Mouse (Mus musculus): ENCODE data around the gene Ranbp17. TPM values are rescaled to one million over a fixed set of nuclear protein-coding genes. Genes with fewer than 3 reads are reported as not detected.

The Ranbp17 gene
- polyA plus RNA-seq, 1 experiment from 2014 or later = 1.1 TPM

DNA sequence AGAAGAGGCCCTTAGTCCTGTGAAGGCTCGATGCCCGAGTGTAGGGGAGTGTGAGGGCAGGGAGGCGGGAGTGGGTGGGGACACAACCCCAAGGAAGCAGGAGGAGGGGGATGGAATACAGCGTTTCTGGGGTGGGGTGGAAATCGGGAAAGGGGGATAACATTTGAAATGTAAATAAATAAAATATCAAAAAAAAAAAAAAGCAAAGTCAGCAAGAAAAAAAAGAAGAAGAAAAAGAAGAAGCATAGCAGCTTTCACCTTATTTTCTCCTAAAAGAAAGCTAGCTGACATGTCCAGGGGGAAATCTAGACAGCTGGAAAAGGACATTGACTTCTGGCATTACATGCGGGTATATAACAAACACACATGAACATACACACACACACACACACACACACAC lies 117.3 kb downstream of the Ranbp17 start:
- WGBS (ENCODE audit: insufficient replicate concordance) = 83% methylated on average over 6 of the region's 6 CpGs
- H3K9ac ChIP-seq (replicated peaks) = no peak overlapping the region
- no peak for TF ChIP-seq EP300 (IDR thresholded peaks at IDR 0.05; ENCODE audit: low read depth)
- TF ChIP-seq CTCF (IDR thresholded peaks at IDR 0.05; ENCODE audit: low read depth) = no peak

DNA sequence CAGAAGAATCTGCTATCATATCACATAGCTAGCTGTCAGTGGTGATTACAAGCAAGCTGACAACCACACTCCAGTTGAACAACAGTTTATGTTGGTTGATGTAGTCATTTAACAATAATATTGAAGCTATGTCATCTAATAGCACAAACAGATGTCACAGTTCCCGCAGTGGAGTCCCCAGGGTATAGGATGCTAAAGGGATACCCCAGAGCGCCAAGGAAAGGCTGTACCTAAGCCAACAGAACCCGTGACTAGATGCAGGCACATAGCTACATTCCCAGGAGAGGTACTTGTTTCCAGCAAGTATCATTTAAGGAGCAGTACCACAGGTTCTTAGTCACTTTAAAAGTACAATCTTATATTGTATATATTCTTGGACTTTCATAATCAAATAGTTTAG lies 119.5 kb downstream of the Ranbp17 start:
- Histone ChIP-seq H3K9me3 (ENCODE audit: low read length) (no peaks in the 10 kb centered on the region), H3K9ac (replicated peaks) (no peak overlapping the region), H3K4me2 (ENCODE audit: low read depth, low read length) (no peak overlapping the region), H3K36me3 (replicated peaks; ENCODE audit: insufficient read depth, low read length) (no peaks in the 10 kb centered on the region), H3K27me3 (ENCODE audit: insufficient read depth, low read length) (no peaks in the 10 kb centered on the region), H3K27ac (ENCODE audit: low read depth) (no peak overlapping the region), H3K4me1 (ENCODE audit: insufficient read depth) (peaks cover 4% of the 10 kb centered on the region; the same call in 1 of the 2 replicates), H3K4me3 (ENCODE audit: low read depth, low read length) (no peak overlapping the region)
- ATAC-seq = no peak
- TF ChIP-seq CTCF (IDR thresholded peaks at IDR 0.05; ENCODE audit: low read depth) = no peak
- TF ChIP-seq EP300 (IDR thresholded peaks at IDR 0.05; ENCODE audit: low read depth) = no peak
- 83% methylated on average over 3 of the region's 3 CpGs for WGBS (ENCODE audit: insufficient replicate concordance)
- no peak for DNase-seq

More for the DNA sequence above, 117.3 kb downstream of the Ranbp17 start:
- ATAC-seq = no peak
- Histone ChIP-seq H3K27ac (ENCODE audit: low read depth) (no peak overlapping the region), H3K4me2 (ENCODE audit: low read depth, low read length) (no peak overlapping the region), H3K4me3 (ENCODE audit: low read depth, low read length) (no peak overlapping the region), H3K9me3 (ENCODE audit: low read length) (no peaks in the 10 kb centered on the region), H3K36me3 (replicated peaks; ENCODE audit: insufficient read depth, low read length) (no peaks in the 10 kb centered on the region), H3K27me3 (ENCODE audit: insufficient read depth, low read length) (no peaks in the 10 kb centered on the region), H3K4me1 (ENCODE audit: insufficient read depth) (peaks cover 4% of the 10 kb centered on the region; the same call in 1 of the 2 replicates)
- no peak for DNase-seq

DNA sequence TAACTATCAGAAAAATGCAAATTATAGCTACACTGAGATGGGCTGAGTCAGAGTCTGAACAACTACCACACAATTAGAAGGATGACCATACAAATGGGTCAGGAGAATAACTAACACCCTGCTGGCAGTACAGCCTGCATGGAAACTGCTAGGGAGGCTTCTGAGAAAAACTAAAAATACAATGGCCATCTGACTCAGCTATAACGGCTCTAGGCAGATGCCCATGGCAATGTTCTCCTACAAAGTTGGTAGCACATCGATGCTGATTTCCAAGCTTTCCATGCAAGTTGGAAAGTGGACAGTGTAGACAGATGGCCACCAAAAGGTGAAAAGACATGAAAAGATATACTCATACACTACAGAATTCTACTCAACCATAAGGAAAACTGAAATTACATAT lies 124.9 kb downstream of the Ranbp17 start:
- Histone ChIP-seq H3K4me3 (ENCODE audit: low read depth, low read length) (no peak overlapping the region), H3K4me1 (ENCODE audit: insufficient read depth) (no peaks in the 10 kb centered on the region), H3K27me3 (ENCODE audit: insufficient read depth, low read length) (no peaks in the 10 kb centered on the region), H3K9ac (replicated peaks) (no peak overlapping the region), H3K36me3 (replicated peaks; ENCODE audit: insufficient read depth, low read length) (no peaks in the 10 kb centered on the region), H3K4me2 (ENCODE audit: low read depth, low read length) (no peak overlapping the region), H3K27ac (ENCODE audit: low read depth) (no peak overlapping the region), H3K9me3 (ENCODE audit: low read length) (no peaks in the 10 kb centered on the region)
- 80% methylated on average over 2 of the region's 2 CpGs for WGBS (ENCODE audit: insufficient replicate concordance)
- DNase-seq = no peak
- TF ChIP-seq CTCF (IDR thresholded peaks at IDR 0.05; ENCODE audit: low read depth) = no peak
- TF ChIP-seq EP300 (IDR thresholded peaks at IDR 0.05; ENCODE audit: low read depth) = no peak
- no peak for ATAC-seq

DNA sequence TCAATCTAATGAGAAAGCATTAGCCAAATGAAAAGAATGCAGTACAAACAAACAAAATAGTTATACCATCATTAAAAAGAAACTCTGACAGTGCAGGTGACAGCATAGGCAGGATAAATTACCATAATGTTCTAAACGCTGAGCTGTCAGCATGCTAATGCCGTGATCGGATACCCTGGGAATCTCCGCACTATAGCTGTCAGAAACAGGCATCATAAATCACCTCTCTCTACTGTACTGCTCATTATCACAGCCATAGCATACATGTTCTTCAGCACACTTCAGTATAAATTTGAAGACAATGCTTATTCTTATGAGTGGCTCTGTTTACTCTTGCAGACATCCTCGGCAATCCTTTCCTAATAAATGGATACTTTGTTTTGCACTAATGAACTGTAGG lies 151.7 kb downstream of the Ranbp17 start:
- DNase-seq (no peak), ATAC-seq (no peak)
- Histone ChIP-seq H3K27me3 (ENCODE audit: insufficient read depth, low read length) (no peaks in the 10 kb centered on the region), H3K4me1 (ENCODE audit: insufficient read depth) (no peaks in the 10 kb centered on the region), H3K4me2 (ENCODE audit: low read depth, low read length) (no peak overlapping the region), H3K36me3 (replicated peaks; ENCODE audit: insufficient read depth, low read length) (no peaks in the 10 kb centered on the region), H3K27ac (ENCODE audit: low read depth) (no peak overlapping the region), H3K4me3 (ENCODE audit: low read depth, low read length) (no peak overlapping the region), H3K9me3 (ENCODE audit: low read length) (no peaks in the 10 kb centered on the region), H3K9ac (replicated peaks) (no peak overlapping the region)
- TF ChIP-seq CTCF (IDR thresholded peaks at IDR 0.05; ENCODE audit: low read depth) = no peak
- TF ChIP-seq EP300 (IDR thresholded peaks at IDR 0.05; ENCODE audit: low read depth) = no peak
- WGBS (ENCODE audit: insufficient replicate concordance) = 81% methylated on average over 5 of the region's 5 CpGs

DNA sequence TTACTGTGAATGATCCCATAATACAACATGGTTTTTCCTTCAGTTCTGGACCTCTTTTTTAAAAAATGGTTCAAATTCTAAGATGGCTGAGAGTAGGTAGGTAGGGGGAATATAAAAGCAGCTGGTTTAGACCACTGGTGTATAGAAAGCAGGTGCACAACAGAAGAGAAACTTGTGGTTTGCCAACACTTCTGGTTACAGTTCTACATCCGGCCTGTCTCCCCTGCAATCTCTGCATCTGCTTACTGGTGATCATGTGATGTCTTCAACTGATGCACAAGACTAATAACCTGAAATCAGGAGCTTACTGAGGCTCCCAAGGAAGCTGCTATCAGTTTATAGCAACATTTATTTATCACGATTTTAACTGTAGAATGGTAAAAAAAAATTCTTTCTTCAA lies 164.3 kb downstream of the Ranbp17 start:
- no peak overlapping the region for H3K9ac ChIP-seq (replicated peaks)
- no peak overlapping the region for H3K4me2 ChIP-seq (ENCODE audit: low read depth, low read length)
- H3K27me3 ChIP-seq (ENCODE audit: insufficient read depth, low read length) = no peaks in the 10 kb centered on the region
- H3K36me3 ChIP-seq (replicated peaks; ENCODE audit: insufficient read depth, low read length) = no peaks in the 10 kb centered on the region
- no peaks in the 10 kb centered on the region for H3K9me3 ChIP-seq (ENCODE audit: low read length)
- no peak overlapping the region for H3K4me3 ChIP-seq (ENCODE audit: low read depth, low read length)
- WGBS (ENCODE audit: insufficient replicate concordance) = 65% methylated on average over 2 of the region's 2 CpGs
- TF ChIP-seq EP300 (IDR thresholded peaks at IDR 0.05; ENCODE audit: low read depth) (no peak), CTCF (IDR thresholded peaks at IDR 0.05; ENCODE audit: low read depth) (no peak)
- no peak for ATAC-seq
- no peaks in the 10 kb centered on the region for H3K4me1 ChIP-seq (ENCODE audit: insufficient read depth)
- no peak overlapping the region for H3K27ac ChIP-seq (ENCODE audit: low read depth)
- DNase-seq = no peak

DNA sequence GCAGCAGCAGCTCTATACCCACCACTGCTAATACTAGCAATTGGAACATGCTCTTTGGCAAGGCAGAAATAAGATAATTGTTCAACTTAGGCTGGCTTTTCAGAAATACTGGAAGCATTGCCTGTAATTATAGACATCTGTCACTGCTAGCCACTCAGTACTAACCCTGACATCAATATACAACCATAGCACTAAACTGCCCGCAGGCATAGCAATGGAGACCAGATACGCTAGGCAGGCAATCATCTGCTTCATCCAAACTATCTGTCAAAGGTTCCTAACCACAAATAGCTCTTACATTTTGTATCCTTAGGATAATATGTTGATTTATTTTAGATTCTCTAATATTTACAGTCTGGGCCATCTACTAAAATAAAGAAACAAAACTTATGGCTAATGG lies 171.5 kb downstream of the Ranbp17 start:
- H3K9me3 ChIP-seq (ENCODE audit: low read length) = no peaks in the 10 kb centered on the region
- no peaks in the 10 kb centered on the region for H3K27me3 ChIP-seq (ENCODE audit: insufficient read depth, low read length)
- ATAC-seq (no peak), DNase-seq (no peak)
- H3K27ac ChIP-seq (ENCODE audit: low read depth) = no peak overlapping the region
- no peaks in the 10 kb centered on the region for H3K4me1 ChIP-seq (ENCODE audit: insufficient read depth)
- H3K9ac ChIP-seq (replicated peaks) = no peak overlapping the region
- no peaks in the 10 kb centered on the region for H3K36me3 ChIP-seq (replicated peaks; ENCODE audit: insufficient read depth, low read length)
- WGBS (ENCODE audit: insufficient replicate concordance) = 86% methylated on average over 2 of the region's 2 CpGs
- no peak overlapping the region for H3K4me2 ChIP-seq (ENCODE audit: low read depth, low read length)
- TF ChIP-seq EP300 (IDR thresholded peaks at IDR 0.05; ENCODE audit: low read depth) (no peak), CTCF (IDR thresholded peaks at IDR 0.05; ENCODE audit: low read depth) (no peak)
- H3K4me3 ChIP-seq (ENCODE audit: low read depth, low read length) = no peak overlapping the region

DNA sequence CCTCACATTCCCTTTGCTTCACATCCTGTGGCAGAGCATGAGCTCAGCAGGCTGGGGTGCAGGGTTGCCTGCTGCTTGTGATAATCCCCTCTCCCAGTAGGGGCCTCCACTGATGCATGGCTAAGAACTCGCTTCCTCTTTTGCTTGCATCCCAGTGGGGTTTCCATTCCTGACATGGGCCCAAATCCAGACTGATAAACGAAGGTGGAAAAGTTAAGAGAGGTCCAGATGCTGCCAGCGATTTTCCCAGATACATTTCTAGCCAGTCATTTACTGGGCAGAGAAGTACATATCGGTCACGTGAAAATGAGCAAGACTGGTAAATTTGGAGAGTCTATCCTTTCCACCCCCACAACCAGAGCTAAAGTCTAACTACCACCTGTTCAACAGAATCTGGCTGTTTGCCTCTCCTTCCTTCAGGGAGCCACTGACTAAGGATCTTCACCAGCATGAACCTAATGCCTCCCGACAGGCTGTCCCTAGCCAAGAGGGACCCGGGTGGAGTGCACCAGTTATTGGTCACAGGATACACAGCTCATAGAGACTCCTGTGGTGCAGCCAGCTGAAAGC lies 176.9 kb downstream of the Ranbp17 start:
- ATAC-seq = no peak

More for the DNA sequence above, 176.9 kb downstream of the Ranbp17 start:
- peak; percentile 64 for TF ChIP-seq CTCF (IDR thresholded peaks at IDR 0.05; ENCODE audit: low read depth)
- no peak for TF ChIP-seq EP300 (IDR thresholded peaks at IDR 0.05; ENCODE audit: low read depth)
- Histone ChIP-seq H3K36me3 (replicated peaks; ENCODE audit: insufficient read depth, low read length) (no peaks in the 10 kb centered on the region), H3K27ac (ENCODE audit: low read depth) (no peak overlapping the region), H3K9me3 (ENCODE audit: low read length) (no peaks in the 10 kb centered on the region), H3K4me2 (ENCODE audit: low read depth, low read length) (no peak overlapping the region), H3K4me1 (ENCODE audit: insufficient read depth) (no peaks in the 10 kb centered on the region), H3K9ac (replicated peaks) (no peak overlapping the region), H3K4me3 (ENCODE audit: low read depth, low read length) (no peak overlapping the region), H3K27me3 (ENCODE audit: insufficient read depth, low read length) (no peaks in the 10 kb centered on the region)
- 47% methylated on average over 7 of the region's 7 CpGs for WGBS (ENCODE audit: insufficient replicate concordance)
- peak; percentile 29 for DNase-seq

Data from liver, postnatal 0 days (tissue).